Mouse (Mus musculus) G1E (cell line): ENCODE data around the gene Adamts13.

ENCODE experiments used
- CTCF ChIP-seq: IDR thresholded peaks from 2 replicates; pipeline ENCODE4 v1.5.1; 2012; ENCODE audit warnings: low read depth, low read length, inconsistent platforms, mixed read lengths
- GATA1 ChIP-seq: IDR thresholded peaks from 2 replicates; pipeline ENCODE4 v1.6.1; 2012; ENCODE audit warnings: borderline replicate concordance, low read length, inconsistent platforms, mixed read lengths
- GATA2 ChIP-seq: IDR thresholded peaks from 2 replicates; pipeline ENCODE4 v1.6.1; 2012; ENCODE audit warnings: low read depth, low read length, inconsistent platforms, borderline replicate concordance
- TAL1 ChIP-seq: conservative IDR thresholded peaks from 2 replicates; pipeline ENCODE4 v1.6.1; 2012; ENCODE audit warnings: low read depth, low read length, inconsistent platforms, mixed read lengths

DNA sequence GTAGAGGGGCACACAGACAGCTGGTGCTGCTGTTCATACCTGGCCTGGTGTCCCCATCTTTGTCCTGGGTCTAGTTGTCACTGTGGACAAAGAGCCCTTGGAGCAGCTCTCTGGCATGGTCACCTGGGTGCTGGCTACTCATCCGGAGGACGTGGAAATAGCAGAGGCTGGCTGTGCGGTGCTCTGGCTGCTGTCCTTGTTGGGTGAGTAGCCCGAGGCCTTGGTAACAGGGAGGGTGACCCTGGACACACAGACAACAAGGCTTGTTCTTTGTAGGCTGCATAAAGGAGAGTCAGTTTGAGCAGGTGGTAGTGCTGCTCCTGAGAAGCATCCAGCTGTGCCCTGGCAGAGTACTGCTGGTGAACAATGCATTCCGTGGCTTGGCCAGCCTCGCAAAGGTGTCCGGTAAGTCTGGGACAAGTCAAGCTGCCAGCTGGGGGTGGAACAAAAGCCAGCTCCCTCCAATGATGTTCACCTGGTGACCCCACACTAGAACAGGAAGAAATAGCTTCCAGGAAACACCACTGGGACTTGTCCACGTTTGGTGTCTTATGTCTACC is 21.8 kb upstream of the Adamts13 start:
- TF ChIP-seq CTCF (no peak), GATA1 (no peak), TAL1 (no peak), GATA2 (no peak)
